Mouse (Mus musculus) right cerebral cortex, adult 18-20 months (tissue): Measurements from ENCODE around the gene Scarb1.

Experiments used
- DNase-seq: peaks from one replicate; pipeline ENCODE4 v3.0.0; 2022; ENCODE audit warnings: mixed read lengths

Gene Scarb1

DNA sequence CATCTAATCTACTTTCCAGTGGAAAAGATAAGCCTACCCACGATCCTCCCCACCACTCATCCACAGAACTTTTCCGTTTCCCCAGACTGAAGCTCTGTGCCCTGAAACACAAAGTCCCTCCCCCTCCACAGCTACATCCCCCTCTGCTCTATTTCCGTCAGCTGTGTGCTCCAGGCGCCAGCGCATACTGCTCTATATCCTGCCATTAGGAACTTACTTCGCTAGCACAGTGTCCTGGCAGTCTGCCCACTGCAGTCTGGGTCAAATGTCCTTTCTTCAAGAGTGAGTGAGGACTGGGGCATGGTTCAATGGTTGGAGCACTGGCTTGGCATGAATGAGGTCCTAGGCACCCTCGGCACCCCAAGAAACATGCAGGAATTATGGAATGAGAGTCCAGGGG lies 23.0 kb upstream of the Scarb1 start:
- no peak for DNase-seq

DNA sequence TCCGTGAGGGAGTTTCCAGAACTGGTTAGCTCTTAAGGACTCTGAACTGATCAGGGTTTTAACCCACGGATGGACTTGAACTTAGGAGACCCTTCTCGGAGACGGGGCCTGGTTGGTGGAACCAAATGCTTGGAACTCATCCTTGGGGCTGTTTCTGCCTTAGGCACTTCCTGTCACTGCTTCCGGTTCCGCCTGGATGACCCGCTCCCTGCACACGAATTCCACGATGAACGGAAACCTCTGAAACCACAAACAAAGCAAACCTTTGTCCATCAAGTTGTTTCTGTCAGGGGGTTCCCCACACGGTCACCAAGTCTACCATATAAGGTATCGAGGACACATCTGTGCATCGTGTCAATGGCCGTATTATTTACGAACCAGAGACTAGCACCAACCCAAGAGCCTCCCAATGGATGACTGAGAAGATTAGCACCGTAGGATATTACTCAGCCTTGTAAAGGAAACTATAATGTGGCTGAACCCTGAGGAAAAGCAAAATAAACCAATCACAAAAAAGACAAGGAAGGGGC lies 20.2 kb upstream of the Scarb1 start:
- no peak for DNase-seq

DNA sequence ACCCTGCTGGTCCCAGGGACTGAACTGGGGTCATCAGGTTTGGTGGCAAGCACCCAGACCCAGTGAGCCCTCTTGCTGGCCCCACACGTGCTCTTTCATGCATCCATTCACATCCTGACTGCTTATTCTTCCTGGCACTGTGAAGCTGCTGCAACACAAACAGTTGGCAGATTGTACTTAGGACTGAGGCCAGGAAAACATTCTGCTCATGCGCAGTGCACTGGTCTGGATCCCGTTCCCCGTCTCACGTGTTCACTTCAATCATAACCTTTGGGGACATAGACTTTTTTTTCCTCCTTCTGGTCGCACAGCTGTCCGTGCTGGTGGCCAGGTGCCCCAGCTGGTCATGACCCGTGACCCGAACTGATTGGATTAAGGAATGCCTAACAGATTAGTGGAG lies 19.7 kb upstream of the Scarb1 start:
- no peak for DNase-seq

DNA sequence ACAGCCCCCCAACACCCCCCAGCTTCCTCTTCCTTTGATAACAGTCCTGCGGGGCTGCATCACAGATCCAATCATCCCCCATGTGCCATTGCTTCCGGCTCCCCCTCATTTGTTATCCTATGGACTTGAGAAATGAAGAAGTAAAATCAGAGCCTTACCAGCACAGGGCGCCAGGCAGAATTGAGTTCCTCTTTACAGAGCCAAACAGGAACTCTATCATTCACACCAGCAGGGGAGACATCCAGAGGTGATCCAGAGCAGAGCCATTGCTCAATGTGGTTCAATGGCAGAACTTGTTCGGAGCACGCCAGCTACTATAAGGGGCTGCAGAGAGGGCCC lies 17.3 kb upstream of the Scarb1 start:
- no peak for DNase-seq

DNA sequence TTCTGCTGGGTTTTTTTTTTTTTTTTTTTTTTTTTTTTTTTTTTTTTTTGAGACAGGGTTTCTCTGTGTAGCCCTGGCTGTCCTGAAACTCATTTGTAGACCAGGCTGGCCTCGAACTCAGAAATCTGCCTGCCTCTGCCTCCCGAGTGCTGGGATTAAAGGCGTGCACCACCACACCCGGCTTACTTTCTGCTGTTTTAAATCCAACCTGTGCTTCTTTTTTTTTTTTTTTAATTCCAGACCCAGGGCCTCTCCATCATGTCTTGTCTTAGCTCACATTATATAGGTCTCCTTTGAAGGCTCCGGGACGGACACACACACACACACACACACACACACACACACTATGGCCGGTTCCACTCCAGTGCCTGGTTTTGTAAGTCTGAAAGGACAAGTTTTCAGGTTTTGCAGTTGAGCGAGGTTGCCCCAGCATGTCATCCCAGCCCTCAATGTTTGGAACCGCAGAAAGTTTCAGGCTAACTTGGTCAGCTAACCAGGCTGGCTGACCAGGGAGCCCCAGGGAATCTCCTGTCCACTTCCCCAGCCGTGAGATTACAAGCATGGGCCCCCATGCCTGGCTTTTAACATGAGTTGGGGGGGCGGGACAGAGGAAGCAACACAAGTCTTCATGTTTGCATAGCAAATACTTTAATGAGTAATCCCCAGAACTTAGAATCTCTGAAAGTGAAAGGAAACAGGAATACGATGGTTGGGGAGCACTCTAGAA lies 16.8 kb upstream of the Scarb1 start:
- DNase-seq = no peak

DNA sequence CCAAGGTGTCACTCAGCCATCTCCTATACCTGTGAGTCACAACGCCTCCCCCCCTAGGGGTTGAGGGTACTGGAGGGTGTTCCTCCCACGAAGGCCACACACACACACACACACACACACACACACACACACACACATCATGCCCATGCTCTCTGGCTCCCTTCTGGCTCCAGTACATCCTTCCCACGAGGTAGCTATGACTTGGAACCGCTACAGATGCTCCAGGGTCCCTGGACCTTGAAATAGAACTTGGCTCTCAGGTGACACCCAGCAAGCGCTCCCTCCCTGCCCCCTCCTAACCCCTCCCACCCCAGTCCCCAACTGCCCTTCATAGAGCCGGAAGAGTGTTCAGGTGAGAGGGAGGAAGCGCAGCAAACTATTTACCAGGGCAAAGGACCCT lies 14.8 kb upstream of the Scarb1 start:
- DNase-seq = no peak

DNA sequence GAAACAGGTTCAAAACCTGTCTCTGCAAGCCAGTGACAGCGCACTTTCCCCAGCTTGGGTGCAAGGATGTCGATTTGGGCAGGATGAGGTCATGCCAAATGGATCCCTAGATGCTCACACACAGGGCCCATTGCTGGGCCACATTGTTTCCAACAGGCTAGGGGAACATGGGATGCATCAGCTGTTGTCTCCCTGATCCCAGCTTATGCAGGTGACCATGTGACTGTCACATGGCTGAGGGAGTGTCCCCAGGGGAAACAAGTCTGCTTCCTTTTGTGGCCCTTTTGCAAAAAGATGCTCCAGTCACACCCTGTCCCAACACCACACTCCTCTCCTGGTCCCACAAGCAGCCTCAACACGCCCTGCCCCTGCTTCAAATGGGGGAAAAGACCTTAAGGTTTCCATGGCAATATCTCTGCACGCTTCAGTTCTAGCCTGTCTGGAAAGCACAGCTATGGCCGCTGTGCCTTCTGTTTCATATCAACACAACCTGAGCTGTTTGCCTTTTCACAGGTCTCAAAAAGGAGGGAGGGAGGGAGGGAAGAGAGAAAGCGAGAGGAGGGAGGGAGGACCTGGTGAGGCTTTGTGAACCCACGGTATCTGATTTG lies 14.1 kb upstream of the Scarb1 start:
- DNase-seq = no peak

DNA sequence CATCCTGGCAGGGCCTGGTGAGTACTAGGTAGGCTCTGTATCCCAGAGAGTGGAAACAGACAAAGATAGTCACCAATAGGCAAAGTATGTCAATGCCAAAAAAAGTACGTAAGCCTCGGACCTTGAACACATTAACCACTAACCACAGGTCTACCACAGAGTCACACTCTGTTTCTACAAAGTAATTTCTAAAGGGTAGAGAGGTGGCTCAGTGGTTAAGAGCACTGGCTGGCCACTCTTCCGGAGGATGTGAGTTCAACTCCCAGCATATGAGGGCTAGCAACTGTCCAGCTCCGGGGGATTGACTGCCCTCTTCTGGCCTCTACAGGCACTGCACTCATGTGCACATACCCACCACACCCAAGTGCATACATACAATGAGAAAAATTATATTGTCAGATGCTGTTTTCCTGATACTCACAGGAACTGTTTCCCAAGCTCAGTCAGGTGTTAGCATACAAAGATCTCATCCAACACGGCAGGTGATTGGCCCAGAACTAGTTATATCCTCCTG lies 11.9 kb upstream of the Scarb1 start:
- DNase-seq = no peak

DNA sequence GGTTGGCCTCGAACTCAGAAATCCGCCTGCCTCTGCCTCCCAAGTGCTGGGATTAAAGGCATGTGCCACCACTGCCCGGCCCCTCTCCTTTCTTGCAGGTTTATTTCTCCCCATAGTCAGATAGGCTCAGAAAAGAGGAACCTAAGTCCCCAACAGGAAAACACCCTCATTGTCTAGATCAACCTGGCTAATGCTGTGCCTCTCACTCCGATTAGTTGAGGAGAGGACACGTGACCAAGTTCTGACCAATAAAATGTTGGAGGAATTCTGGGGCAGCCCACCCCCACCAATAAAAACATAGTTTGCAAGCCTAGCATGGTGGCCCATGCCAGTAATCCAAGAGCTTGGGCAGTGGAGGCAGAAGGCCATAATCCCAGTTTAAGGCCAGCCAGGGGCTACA lies 11.0 kb upstream of the Scarb1 start:
- DNase-seq = no peak

DNA sequence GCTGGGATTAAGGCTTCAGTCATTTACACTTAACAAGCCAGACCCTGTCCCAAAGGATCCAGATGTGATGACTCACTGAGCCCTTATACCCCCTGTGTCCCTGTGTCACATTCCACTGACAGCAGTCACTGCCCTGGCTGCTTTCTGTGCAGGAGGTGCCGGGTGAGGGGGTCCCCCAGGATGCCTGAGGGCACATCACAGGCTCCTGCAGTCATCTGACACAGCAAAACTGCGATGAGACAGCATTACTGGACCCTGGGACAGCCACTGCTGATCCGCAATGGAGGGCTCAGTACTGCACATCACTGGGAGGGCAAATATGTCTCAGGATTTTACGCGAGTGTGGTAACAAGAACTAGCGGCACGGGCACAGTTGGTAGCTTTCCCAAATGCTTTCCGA lies 10.2 kb upstream of the Scarb1 start:
- DNase-seq = no peak

DNA sequence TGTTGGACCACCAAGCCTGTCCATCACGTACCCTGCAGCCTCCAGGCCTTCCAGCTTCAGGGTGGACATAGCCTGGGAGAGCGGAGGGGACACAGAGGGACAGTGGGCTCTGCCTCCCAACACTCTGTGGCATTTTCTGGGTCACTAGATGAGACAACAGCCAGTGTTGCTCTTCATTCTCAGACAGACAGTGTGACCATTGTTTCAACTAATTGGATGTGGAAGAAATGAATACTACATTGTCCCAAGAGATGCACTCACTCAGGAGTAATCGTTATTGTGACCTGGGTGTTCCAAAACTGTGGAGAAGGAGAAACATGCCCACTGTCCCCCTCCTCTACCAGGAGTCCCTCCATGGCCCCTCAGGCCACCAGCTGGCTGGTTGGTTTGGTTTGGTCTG lies 8.5 kb upstream of the Scarb1 start:
- DNase-seq = no peak

DNA sequence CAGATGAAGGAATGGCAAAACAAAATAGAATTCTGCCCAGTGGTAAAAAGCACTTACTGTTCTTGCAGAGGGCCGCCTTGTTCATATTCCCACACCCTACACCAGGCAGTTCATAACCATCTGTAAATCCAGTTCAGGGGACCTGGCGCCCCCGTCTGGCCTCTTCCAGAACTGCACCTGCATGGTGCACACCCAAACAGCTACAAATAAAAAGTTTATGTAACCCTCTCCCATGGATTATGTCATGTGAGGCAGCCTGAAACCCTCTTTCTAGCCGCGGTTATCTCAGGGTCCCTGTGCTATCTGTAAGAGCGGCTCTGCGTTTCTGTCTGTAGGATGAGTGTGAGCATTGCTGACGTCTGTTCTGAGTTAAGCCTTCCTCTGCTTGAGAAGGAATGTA lies 7.6 kb upstream of the Scarb1 start:
- DNase-seq = peak; percentile 28

DNA sequence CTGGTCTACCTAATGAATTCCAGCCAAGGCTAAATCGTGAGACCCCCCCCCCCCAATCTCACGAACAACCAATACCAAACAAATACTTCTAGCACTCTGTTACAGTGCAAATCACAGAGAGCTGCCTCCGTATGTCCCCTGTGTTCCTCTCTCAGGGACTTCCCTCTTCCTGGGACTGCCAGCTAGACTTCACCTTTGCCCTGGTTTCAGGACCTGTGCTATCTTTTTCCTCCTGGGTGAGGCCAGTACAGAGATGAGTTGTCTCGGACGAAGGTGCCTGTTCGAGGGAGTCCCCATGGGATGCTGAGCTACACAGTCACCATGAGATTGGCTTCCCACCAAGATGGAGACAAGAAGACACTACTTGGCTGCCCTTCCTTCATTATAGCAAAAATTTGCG lies 7.2 kb upstream of the Scarb1 start:
- no peak for DNase-seq

DNA sequence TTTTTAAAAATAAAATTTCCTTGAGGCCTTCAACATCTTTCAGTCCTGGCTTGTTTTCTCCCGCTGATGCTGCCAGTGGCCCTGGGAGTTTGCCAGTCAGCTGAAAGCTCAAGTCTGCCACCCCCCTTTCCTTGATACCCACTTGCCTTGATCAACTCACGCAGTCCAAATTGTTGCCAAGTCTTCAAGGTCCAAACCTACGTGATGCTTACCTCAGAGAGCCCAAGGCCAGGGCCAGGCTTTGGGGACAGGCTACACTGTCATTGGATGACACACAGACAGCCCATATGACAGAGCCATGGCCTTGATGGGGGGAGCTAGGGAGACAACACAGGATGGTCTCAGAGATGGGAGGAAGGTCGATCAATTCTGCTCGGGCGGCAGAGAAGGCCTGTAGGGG lies 3.4 kb upstream of the Scarb1 start:
- no peak for DNase-seq

DNA sequence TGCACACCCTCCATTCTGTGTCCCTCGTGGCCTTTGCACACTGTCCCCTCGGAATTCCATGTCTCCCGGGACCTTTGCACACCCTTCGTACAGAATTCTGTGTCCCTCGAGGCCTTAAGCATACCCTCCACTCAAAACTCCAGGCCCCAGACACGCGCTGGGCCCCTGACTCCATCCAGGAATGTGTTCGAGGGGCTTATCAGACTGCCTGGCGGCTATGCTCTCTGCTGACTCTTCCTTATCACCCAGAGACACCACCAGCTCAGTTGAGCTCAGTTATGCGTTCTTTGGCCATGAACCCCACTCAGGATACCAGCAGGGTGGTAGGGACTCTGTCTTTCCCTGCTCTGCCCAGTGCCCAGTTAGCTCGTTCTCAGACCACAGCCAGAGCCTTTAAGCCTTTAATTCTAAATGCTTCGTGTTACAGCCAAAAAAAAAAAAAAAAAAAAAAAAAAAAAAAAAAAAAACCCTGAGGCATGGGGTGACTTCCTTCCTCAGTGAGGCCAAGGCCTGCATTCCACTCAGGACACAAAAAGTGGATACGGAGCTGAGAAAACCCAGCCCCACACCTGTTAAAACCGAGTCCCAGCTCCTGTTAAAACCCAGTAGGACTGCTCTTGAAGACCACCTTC lies 681 bp upstream of the Scarb1 start:
- no peak for DNase-seq

DNA sequence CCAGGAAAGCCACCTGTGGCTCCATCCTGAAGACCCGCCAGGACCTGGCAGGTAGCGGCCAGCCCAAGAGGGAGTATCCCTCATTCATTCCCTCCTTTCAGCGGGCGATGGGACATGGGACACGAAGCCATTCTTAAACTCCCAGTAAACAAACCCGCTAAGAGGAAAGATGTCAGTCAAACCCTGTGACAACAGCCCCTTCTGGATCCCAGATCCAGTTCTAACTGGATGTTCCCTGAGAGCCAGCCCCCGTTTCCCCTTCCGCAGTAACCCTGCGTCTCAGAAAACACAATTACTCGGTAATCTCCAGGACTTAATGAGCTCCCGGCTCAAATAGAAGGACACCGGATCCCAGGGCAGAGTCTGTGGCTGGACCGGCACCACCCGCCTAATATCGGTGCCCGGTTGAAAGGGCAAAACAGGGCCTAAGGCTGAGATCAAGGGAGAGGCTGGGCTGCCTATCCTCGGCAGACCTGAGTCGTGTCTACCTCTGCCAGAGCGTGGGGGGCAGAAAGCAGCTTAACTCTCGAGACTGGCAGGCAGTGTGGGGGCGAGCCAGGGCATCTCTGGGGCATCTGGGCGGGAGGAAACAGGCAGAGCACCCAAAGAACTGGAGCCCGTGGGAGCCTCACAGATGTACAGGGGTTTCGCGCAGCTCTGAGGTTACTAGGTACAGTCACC lies 903 bp downstream of the Scarb1 start:
- peak; percentile 68 for DNase-seq

DNA sequence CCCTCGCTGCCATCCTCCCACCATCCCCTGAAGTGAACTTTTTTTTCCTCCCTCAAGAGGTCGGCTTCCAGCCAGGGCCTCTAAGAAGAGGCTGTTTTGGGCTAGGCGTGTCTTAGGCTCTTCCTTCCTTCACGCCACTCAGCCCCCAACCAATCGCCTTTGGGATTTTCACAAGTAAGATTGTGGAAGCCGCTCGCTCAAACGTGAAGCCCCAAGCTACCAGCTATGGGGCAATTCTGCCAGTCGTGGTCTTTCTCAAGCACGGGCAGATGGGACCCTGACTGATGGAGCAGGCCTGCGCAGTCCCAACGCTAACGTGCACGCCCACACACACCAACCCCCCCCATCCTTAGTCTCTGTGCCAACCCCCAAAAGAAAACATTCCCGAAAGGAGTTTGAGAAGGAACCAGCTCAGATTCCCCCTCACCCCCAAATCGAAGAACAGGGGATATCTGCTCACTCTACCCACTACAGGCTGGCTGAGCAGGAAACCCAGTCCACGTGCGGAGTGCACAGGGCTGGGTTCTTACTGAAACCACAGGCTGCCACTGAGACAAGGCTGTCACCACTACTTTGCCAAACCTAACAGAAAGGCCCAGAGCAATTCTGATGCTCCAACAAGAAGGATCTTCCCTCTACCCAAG lies 1.7 kb downstream of the Scarb1 start:
- DNase-seq = no peak

DNA sequence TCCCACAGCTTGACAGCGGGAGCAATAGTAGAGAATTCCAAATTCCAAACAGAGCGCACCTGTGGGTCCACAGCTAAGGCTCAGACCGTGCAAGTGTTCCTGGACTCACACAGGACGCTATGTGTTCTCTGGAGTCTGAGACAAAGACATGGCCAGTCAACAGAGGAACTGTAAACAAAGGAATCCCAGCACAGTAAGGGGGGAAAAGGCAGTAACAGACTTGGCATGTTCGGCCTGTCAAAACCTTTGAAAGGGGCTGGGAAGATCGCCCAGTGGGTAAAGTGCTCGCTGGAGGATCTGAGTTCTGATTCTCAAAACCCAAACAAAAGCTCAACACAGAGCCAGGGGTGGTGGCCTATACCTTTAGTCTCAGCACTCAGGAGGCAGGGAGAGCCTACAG lies 3.4 kb downstream of the Scarb1 start:
- no peak for DNase-seq

DNA sequence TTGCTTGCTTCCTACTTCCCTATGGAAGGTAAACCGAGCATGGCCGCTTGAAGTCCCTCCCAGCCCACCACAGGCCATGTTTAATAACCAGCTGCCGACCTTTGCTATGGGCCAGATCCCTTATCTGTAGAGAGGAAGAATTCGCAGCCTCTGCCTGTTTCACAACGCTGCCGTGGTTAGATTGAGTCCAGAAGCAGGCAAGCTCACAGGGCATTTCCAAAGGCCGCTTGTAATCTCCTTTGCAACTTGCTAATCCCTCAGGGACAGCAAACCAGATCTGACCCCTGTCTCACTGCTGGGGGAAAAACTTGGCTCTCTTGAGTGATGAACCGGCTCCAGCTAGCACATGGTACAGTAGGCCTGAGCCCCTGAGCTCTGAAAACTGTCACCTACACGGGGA lies 3.9 kb downstream of the Scarb1 start:
- no peak for DNase-seq

DNA sequence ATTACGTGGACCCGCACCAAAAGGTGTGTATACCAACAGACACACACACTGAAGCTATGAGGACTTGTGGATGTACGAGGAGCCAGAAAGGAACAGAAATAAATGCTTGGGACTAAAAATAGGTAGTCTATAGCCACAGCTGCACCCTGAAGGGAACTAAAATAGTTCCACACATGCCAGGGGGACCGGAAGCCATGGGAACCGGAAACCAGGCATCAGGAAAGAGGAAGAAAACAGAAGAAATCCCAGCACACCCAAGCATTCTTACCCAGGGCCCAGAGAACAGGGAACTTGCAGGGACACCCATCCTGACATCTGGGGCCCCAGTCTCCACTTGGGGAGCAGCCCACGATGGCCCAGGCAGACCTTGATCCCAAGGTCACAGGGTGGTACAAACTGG lies 7.9 kb downstream of the Scarb1 start:
- DNase-seq = no peak

DNA sequence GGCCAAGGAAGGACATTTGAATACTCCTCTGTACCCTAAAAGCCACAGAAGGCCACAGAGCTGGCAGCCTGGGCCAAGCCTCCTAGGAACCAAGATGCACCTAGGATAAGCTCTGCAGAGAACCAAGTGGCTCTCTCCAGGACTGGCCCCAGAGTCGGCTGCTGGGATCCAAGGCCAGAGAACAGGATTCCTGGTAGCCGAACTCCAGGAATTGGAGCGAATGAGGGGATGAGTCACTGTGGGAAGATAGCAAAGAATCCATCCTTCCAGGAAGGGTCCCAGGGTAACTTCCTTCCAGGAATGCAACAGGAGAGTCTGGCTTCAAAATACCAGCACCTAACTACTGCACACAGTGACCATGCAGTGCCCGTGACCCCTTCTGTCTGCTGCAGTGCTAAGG lies 8.6 kb downstream of the Scarb1 start:
- DNase-seq = no peak

DNA sequence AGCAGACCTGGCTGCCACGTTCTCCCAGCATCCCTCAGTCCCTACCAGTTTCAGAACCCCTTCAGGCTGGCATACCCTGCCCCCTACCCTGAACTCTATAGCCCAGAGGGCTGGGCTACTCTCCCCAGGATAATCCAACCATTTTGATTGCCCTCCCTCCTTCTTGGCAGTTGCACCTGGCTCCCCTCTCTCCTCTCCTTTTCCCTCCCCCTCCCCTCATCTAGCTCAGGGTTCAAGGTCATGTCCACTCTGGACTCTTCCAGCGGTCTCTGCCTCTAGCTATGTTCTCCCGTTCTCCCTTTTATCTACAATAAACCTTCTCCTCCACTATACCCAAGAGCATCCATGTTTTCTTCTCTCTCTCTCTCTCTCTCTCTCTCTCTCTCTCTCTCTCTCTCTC lies 9.1 kb downstream of the Scarb1 start:
- no peak for DNase-seq

DNA sequence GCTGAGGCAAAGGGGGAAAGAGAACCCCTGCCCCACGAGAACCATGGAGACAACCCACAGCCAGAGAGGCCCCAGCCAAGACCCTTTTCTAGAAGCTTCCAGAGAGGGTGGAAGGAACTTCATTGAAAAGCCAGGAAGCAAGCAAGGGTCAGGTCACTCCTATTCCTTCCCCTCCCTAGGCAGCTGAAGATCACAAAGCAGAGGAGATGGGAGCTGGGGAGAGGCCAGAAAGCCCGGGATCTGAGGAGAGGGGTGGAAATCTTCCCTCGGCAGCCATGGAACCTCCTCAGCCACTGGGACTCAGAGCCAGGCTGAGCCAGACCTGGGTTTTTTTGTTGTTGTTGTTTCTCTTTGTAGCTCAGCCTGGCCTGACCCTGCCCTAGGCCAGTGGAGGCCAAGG lies 9.8 kb downstream of the Scarb1 start:
- DNase-seq = no peak
